In the genomic region with DNA sequence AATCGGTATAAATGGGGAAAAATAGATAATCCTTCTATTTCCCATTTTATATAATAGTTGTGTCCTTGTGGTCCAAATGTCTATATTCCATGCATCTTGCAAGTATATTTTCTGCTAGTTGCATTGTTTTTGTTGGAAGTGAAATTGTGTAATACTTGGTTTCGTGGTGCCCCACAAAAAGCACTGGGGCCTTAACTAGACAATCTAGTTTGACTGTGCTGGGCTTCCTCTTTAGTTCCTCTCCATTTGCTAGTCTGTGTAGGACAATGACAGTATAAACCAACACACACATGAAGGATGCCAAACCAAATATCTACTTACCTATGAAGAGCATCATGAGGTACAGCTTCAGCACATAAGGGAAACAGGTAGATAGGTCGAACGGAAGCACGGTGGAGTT, we compare ENCODE assay signal across 26 mouse cellular contexts. TPM values are rescaled to one million over a fixed set of nuclear protein-coding genes. Genes with fewer than 3 reads are reported as not detected.
A peak's percentile ranks its signal among the peaks of the same experiment; 100 is the strongest.
DNase-seq lines count a peak whose midpoint lies in the region; ATAC-seq and TF ChIP-seq lines count a peak whose summit lies in the region.
"Had no signal": no experiment of that assay in that cellular context is flagged by ENCODE, and none has a peak within 500 bp of the region (broad histone marks: within the 10 kb centered on the region; RNA-seq: fewer than 3 reads in every experiment).

No protein-coding gene starts in this region.

- H3K27me3 ChIP-seq in MEL (ENCODE audit: control insufficient read depth in 1 of 2, insufficient read depth in 2 of 2, low read length in 2 of 2) = no peaks in the 10 kb centered on the region
- H3K27me3 ChIP-seq in hindbrain, postnatal 0 days (ENCODE audit: insufficient read depth, low read length) = no peaks in the 10 kb centered on the region
- H3K27me3 ChIP-seq: CH12.LX; embryonic facial prominence, embryonic 12.5 days; forebrain, embryonic 13.5 days; forebrain, embryonic 15.5 days had no signal

- TF ChIP-seq CTCF in MEL (IDR thresholded peaks at IDR 0.05 in 2 of 3, conservative IDR thresholded peaks at IDR 0.05 in 1 of 3; ENCODE audit: control insufficient read depth in 1 of 3, insufficient read depth in 1 of 3, low read depth in 2 of 3, low read length in 3 of 3, poor library complexity in 1 of 3, severe bottlenecking in 1 of 3) = no peak
- TF ChIP-seq CTCF in hindbrain, postnatal 0 days (IDR thresholded peaks at IDR 0.05; ENCODE audit: low read depth) = no peak

- H3K4me2 ChIP-seq in hindbrain, postnatal 0 days (ENCODE audit: low read depth, low read length) = no peak overlapping the region
- H3K4me2 ChIP-seq: embryonic facial prominence, embryonic 12.5 days; forebrain, embryonic 13.5 days; forebrain, embryonic 15.5 days had no signal

- WGBS in macrophage (ENCODE audit: missing documents) = 76% methylated on average over 5 of the region's 5 CpGs
- 99% methylated on average over 5 of the region's 5 CpGs for WGBS in hindbrain, postnatal 0 days

- H3K4me3 ChIP-seq in MEL (ENCODE audit: control insufficient read depth in 1 of 2, insufficient read depth in 1 of 2, low read depth in 2 of 2, low read length in 2 of 2) (no peak overlapping the region), macrophage (ENCODE audit: inconsistent target) (no peak overlapping the region)
- no peak overlapping the region for H3K4me3 ChIP-seq in hindbrain, postnatal 0 days (ENCODE audit: low read length)
- H3K4me3 ChIP-seq: embryonic facial prominence, embryonic 10.5 days; embryonic facial prominence, embryonic 12.5 days; forebrain, embryonic 13.5 days; forebrain, embryonic 15.5 days had no signal

- H3K36me3 ChIP-seq in MEL (ENCODE audit: control insufficient read depth in 1 of 2, insufficient read depth in 2 of 2, low read length in 2 of 2) (peaks cover 0 to 21% of the 10 kb centered on the region in 2 experiments; a peak in 2 of 4 replicates), macrophage (ENCODE audit: inconsistent target) (peaks cover 41% of the 10 kb centered on the region)
- no peaks in the 10 kb centered on the region for H3K36me3 ChIP-seq in hindbrain, postnatal 0 days (ENCODE audit: insufficient read depth, low read length)
- H3K36me3 ChIP-seq: embryonic facial prominence, embryonic 10.5 days; embryonic facial prominence, embryonic 12.5 days; forebrain, embryonic 15.5 days; G1E had no signal

- no peak overlapping the region for H3K9ac ChIP-seq in MEL (ENCODE audit: control insufficient read depth, low read depth, low read length, poor library complexity, severe bottlenecking)
- H3K9ac ChIP-seq in hindbrain, postnatal 0 days (replicated peaks; ENCODE audit: low read length) = no peak overlapping the region
- H3K9ac ChIP-seq: embryonic facial prominence, embryonic 12.5 days; forebrain, embryonic 13.5 days; forebrain, embryonic 15.5 days; forebrain, postnatal 0 days had no signal

- no peaks in the 10 kb centered on the region for H3K79me2 ChIP-seq in MEL (ENCODE audit: control insufficient read depth, insufficient read depth, low read length, poor library complexity)
- H3K79me2 ChIP-seq in macrophage (ENCODE audit: inconsistent target) = no peaks in the 10 kb centered on the region

- peak; percentile 70 for ATAC-seq in common myeloid progenitor, adult 5-6 weeks (replicated peaks; ENCODE audit: low read depth, poor library complexity, severe bottlenecking)
- peak; percentile 73 for ATAC-seq in megakaryocyte progenitor cell, adult 5-6 weeks (replicated peaks; ENCODE audit: poor library complexity)
- ATAC-seq in hindbrain, postnatal 0 days = no peak
- ATAC-seq: CD4-positive, CD25-positive, alpha-beta regulatory T cell, adult 4 months; forebrain, embryonic 13.5 days; forebrain, embryonic 15.5 days; forebrain, postnatal 0 days had no signal

- no peak overlapping the region for H3K27ac ChIP-seq in MEL (ENCODE audit: control insufficient read depth, low read depth, low read length)
- peak overlapping the region; percentile 24 for H3K27ac ChIP-seq in macrophage
- H3K27ac ChIP-seq in hindbrain, postnatal 0 days = no peak overlapping the region
- H3K27ac ChIP-seq: embryonic facial prominence, embryonic 10.5 days; embryonic facial prominence, embryonic 12.5 days; forebrain, embryonic 13.5 days; forebrain, embryonic 15.5 days had no signal

- DNase-seq in MEL (ENCODE audit: low read depth, low spot score) = peak; percentile 42
- DNase-seq in hindbrain, postnatal 0 days (ENCODE audit: low spot score) = no peak
- DNase-seq in frontal cortex, postnatal 25 days (ENCODE audit: low spot score in 2 of 2) = no peak
- no peak for DNase-seq in retina, embryonic 14.5 days (ENCODE audit: low spot score)
- DNase-seq in right cerebral cortex, adult 18-20 months = no peak
- DNase-seq: adrenal gland, adult 8-10 months; adrenal gland, postnatal 14 days; adrenal gland, postnatal 36 days; B cell, adult 2 months; cerebellum, adult 11 months; cerebellum, adult 18-20 months; cerebellum, adult 8-10 months; cerebellum, adult 9-11 months; cerebellum, postnatal 14 days; cerebellum, postnatal 36 days; forebrain, postnatal 0 days had no signal

- H3K4me1 ChIP-seq in MEL (ENCODE audit: control insufficient read depth in 1 of 2, insufficient read depth in 2 of 2, low read length in 2 of 2) = peaks cover 3 to 8% of the 10 kb centered on the region in 2 experiments; a peak in 2 of 4 replicates
- no peaks in the 10 kb centered on the region for H3K4me1 ChIP-seq in hindbrain, postnatal 0 days (ENCODE audit: insufficient read depth, low read length)
- H3K4me1 ChIP-seq: embryonic facial prominence, embryonic 10.5 days; embryonic facial prominence, embryonic 12.5 days had no signal

- no peaks in the 10 kb centered on the region for H3K9me3 ChIP-seq in MEL (replicated peaks; ENCODE audit: insufficient read depth, low read length)
- H3K9me3 ChIP-seq in hindbrain, postnatal 0 days (ENCODE audit: low read length) = no peaks in the 10 kb centered on the region
- H3K9me3 ChIP-seq: embryonic facial prominence, embryonic 10.5 days; embryonic facial prominence, embryonic 12.5 days; forebrain, embryonic 13.5 days; forebrain, embryonic 15.5 days; G1E had no signal

- TF ChIP-seq RAD21 in MEL (IDR thresholded peaks at IDR 0.05; ENCODE audit: low read depth, low read length) = no peak

- TF ChIP-seq EP300 in MEL (IDR thresholded peaks at IDR 0.05; ENCODE audit: low read depth in 1 of 2, low read length in 2 of 2) = no peak

- no peak for TF ChIP-seq POLR2A in MEL (IDR thresholded peaks at IDR 0.05; ENCODE audit: control insufficient read depth in 1 of 2, insufficient read depth in 1 of 2, low read depth in 1 of 2, low read length in 2 of 2, poor library complexity in 1 of 2)

TF ChIP-seq in MEL, 35 proteins besides CTCF, POLR2A, EP300 and RAD21:
- no peak for TF ChIP-seq BHLHE40 (IDR thresholded peaks at IDR 0.05; ENCODE audit: borderline replicate concordance, low read depth, low read length)
- no peak for TF ChIP-seq NRF1 (IDR thresholded peaks at IDR 0.05; ENCODE audit: insufficient read depth, low read depth, low read length, poor library complexity, severe bottlenecking)
- TF ChIP-seq RCOR1 (IDR thresholded peaks at IDR 0.05; ENCODE audit: low read depth, low read length) = no peak
- TF ChIP-seq KAT2A (conservative IDR thresholded peaks at IDR 0.05; ENCODE audit: low read depth, low read length) = no peak
- no peak for TF ChIP-seq TAL1 (IDR thresholded peaks at IDR 0.05; ENCODE audit: low read length)
- TF ChIP-seq MAX (IDR thresholded peaks at IDR 0.05; ENCODE audit: low read length) = no peak
- no peak for TF ChIP-seq GATA1 (IDR thresholded peaks at IDR 0.05; ENCODE audit: low read depth, low read length)
- no peak for TF ChIP-seq ETS1 (IDR thresholded peaks at IDR 0.05; ENCODE audit: low read depth, low read length)
- TF ChIP-seq CHD1 (IDR thresholded peaks at IDR 0.05; ENCODE audit: low read depth, low read length) = no peak

RNA-seq across cellular contexts. Expression of a gene that starts 19.4 kb away (rescaled TPM):
- total RNA-seq in MEL (2012; rRNA removed) = 0.19 and 0.39 TPM in 2 replicates
- under 1 TPM in 1 of 2 experiments, not detected in 1; 0.64 TPM for polyA plus RNA-seq in MEL (2012; ENCODE audit: insufficient read depth in 1 of 2, insufficient read length in 2 of 2, low read depth in 1 of 2, low replicate concordance in 2 of 2, missing spikeins in 1 of 2)
- 3.6 and 4.8 TPM in 2 replicates for total RNA-seq in common myeloid progenitor, adult 5-6 weeks (2017)
- 100 to 1,000 TPM in 1 of 26 experiments, 10 to 100 TPM in 25; 11.7 to 104 (median 41.1) TPM for total RNA-seq in macrophage (2018; cell fraction: chromatin; rRNA removed)
- total RNA-seq in macrophage (2018; cell fraction: cytosol; rRNA removed) = 100 to 1,000 TPM; 120 to 230 (median 186) TPM
- 100 to 1,000 TPM in 15 of 26 experiments, 10 to 100 TPM in 11; 20.5 to 230 (median 108) TPM for total RNA-seq in macrophage (2018; cell fraction: nucleus; rRNA removed)
- 53.4 to 180 TPM (median 165 TPM) in 3 replicates for polyA plus RNA-seq in macrophage (2018)
- 6.4 and 6.9 TPM in 2 replicates for total RNA-seq in megakaryocyte progenitor cell, adult 5-6 weeks (2015)
- total RNA-seq in megakaryocyte progenitor cell, adult 5-6 weeks (2017) = 2.0 and 3.3 TPM in 2 replicates
- total RNA-seq in hindbrain, postnatal 0 days (2014; rRNA removed) = 4.4 and 5.3 TPM in 2 replicates
- 4.9 and 5.0 TPM in 2 replicates for polyA plus RNA-seq in hindbrain, postnatal 0 days (2015; fragmentation: Nextera tagmentation; extraction: Ambion mirVana)
- polyA plus RNA-seq: G1E had no signal
